Mouse (Mus musculus): ENCODE results near the gene Rab11b. TPM values are rescaled to one million over a fixed set of nuclear protein-coding genes. Genes with fewer than 3 reads are reported as not detected.

Gene Rab11b
- total RNA-seq, 2 experiments from 2014 or later, result 341 to 345 TPM

DNA sequence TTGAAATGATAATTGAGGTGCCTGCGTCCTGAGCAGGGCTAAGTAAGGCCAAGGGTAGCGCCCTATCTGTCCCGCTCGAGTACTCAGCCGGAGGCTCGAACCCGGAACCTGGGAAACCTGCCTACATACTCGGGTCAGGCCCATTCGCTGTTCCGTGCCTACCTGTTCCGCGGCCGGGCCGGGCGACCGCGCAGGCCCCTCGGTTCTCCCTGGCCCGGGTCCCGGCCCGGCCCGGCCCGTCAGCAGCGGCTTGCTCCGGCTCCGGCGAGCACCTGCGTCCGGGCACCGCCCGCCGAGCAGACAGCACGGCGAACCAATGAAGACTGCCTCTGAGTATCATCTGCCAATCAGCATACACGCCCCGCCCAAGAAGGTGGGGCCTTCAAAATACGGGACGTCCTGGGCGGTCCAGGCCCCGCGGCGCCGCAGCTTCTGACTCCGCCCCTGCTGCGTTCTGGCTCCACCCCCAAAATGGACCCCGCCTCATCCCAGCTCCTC is 41.9 kb downstream of the Rab11b start, which contains the start of gene March2:
March2 (minus strand) TSS at position 287 of the 498 bp plus-strand sequence.
- peak; percentile 93 to 98 for DNase-seq (ENCODE audit: low spot score in 2 of 2)

DNA sequence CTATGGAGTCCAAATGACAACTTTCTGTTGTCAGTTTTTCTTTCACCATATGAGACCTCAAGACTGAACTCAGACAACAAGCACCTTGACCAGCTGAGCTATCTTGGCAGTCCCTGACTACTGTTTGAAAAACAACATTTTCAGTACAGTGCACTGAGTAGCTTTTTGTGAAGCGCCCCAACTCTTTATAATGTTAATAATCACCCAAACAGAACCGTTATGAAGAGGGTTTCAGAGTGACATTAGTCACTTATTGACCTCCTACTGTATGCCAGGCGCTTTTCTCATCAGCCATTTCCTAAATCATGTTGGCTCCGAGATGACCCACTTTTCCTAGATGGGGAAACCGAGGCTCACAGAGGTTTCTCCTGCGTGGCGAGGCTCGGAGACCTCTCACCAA is 42.3 kb downstream of the Rab11b start:
- DNase-seq (ENCODE audit: low spot score in 2 of 2), result no peak

DNA sequence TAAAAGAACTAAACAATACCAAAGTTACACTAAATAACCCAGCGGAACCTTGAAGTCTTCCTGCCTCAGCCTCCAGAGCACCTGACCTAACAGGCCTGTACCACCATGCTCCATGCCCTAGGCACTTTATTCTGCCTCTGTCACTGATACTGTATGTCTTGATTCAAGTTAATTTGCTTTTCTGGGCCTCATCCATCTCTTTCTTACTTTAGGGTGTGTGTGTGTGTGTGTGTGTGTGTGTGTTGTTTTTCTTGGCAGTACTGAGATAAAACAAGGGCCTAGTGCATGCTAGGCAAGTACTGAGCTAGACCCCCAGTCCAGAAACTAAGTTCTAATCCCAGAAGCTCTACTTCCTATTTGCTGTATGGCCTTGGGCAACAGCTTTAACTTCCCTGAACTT is 43.1 kb downstream of the Rab11b start:
- no peak for DNase-seq (ENCODE audit: low spot score in 2 of 2)

DNA sequence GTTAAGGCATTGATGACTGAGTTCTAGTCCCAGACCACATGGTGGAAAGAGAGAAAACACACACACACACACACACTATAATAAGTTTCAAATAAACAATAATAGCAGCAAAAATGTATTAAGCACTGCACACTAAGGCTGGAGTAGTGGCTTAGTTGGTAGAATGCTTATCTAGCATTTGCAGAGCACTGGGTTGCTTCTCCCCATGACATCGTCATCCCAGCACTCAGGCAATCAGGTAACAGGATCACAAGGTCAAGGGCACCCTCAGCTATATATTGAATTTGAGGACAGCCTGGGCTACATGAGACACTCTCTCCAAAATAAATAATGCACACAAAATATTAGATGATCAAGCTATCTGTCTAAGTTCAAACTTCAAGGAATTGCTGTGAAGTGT is 45.6 kb downstream of the Rab11b start:
- DNase-seq (ENCODE audit: low spot score in 2 of 2), result no peak

DNA sequence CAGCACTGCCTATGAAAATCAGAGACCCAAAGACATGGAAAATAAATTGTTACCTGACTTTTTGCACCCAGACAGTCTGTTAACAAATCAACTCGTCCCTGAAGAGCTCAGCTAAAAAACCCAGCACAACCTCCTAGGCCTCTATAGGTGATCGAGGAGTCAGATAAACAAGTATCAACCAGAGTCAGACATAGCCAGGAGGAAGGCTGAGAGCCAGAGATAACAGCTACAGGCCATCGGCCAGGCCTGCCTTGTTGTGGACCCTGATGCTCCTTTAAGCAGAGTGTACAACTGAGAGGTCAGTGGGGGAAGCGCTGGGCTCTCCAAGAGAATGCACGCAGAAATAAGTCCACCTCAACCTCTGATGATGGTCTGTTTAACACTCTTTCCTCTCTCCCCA is 47.1 kb downstream of the Rab11b start:
- no peak for DNase-seq (ENCODE audit: low spot score in 2 of 2)

DNA sequence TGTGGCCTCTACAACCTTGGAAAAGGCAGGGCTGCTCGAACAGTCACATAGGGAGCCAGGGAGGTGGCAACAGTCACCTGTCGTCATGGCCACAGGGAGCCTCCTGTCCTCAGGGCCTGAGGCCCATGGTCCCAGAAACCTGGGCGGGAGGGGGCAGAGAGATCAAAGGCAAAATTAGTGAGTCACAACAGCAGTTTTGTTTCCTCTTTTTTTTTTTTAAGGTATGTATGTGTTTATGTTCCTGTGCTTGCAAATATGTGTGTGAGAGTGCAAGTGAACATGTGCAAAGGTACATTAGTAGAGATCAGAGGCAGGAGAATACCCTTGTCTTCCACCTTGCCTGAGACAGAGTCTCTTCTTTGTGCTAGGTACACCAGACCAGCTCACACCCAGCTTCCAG is 50.5 kb downstream of the Rab11b start:
- no peak for DNase-seq (ENCODE audit: low spot score in 2 of 2)

DNA sequence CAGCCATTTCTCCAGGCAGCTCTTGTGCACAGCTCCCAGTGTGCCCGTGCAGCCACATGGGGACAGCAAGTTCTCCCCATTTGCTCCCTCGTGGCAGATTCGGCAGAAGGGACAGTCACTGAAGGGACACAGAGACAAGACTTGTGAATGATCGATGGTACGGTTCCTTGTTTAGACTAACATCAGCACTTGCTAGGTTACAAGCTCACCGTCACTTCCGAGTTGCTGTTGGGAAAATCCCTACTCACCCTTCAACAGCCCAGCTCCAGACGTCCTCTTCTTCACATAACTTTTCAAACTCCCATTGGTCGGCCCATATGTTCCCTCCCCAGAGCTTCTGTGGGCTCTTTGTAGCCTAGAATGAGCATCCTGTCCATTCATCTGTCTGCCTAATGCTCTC is 57.2 kb downstream of the Rab11b start:
- no peak for DNase-seq (ENCODE audit: low spot score in 2 of 2)

DNA sequence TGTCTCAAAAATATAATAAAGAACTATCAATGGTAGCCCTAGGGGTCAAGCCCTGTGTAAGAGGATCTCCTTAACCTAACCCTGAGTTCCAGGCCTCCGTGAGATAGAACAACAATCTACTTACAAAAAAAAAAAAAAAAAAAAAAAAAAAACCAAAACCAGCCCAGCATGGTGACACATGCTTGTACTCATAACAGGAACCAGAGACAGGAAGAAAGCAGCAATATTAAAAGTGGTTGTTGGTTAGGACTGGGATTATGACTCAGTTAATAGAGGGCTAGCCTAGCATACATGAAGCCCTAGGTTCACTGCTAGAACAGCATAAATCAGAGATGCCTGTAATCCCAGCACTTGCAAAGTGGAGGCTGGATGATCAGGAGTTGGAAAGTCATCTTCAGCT is 58.2 kb downstream of the Rab11b start:
- no peak for DNase-seq (ENCODE audit: low spot score in 2 of 2)

DNA sequence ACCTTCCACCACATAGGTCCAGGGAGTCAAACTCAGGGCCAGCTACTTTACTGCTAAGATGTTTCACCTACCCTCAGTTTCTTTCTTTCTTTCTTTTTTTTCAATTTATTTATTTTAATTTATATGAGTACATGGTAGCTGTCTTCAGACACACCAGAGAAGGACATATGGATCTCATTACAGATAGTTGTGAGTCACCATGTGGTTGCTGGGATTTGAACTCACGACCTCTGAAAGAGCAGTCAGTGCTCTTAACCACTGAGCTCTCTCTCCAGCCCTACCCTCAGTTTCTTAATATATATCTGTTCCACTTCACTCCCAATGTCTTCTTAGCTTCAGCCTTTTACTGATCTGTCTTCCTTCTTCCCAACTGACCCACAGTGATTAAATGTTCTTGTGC is 64.9 kb downstream of the Rab11b start:
- DNase-seq (ENCODE audit: low spot score in 2 of 2), result no peak

Other genes with a start within 250 kb of the Rab11b start
- gene Adamts10, start 236.3 kb downstream of the Rab11b start, total RNA-seq (2021), result 10 to 100 TPM; 18.7 to 20.3 TPM
- gene Myo1f, start 204.8 kb downstream of the Rab11b start, total RNA-seq (2021), result 1 to 10 TPM; 1.3 to 2.8 TPM
- 10 to 100 TPM; 43.8 to 47.2 TPM for gene Zfp414, start 131.4 kb downstream of the Rab11b start, total RNA-seq (2021)
- under 1 TPM in 1 of 2 experiments, not detected in 1; 0.30 TPM for gene Pram1, start 122.5 kb downstream of the Rab11b start, total RNA-seq (2021)
- 100 to 1,000 TPM; 136 to 150 TPM for gene Hnrnpm, start 73.7 kb downstream of the Rab11b start, total RNA-seq (2021)
- 10 to 100 TPM; 86.2 to 87.1 TPM for gene March2, start 41.9 kb downstream of the Rab11b start, total RNA-seq (2021)
- 1 to 10 TPM; 2.6 to 3.5 TPM for gene Angptl4, start 21.3 kb upstream of the Rab11b start, total RNA-seq (2021)
- gene Kank3, start 50.0 kb upstream of the Rab11b start, total RNA-seq (2021), result 10 to 100 TPM; 27.6 to 28.8 TPM
- gene Rps28, start 64.0 kb upstream of the Rab11b start, total RNA-seq (2021), result 100 to 1,000 TPM; 756 to 834 TPM
- 100 to 1,000 TPM; 199 to 208 TPM for gene Ndufa7, start 64.0 kb upstream of the Rab11b start, total RNA-seq (2021)
- 10 to 100 TPM; 20.4 to 23.3 TPM for gene Cd320, start 82.6 kb upstream of the Rab11b start, total RNA-seq (2021)
- gene Gm7029, start 113.3 kb upstream of the Rab11b start, total RNA-seq (2021), result not detected
- gene Kifc1, start 130.1 kb upstream of the Rab11b start, total RNA-seq (2021), result 1 to 10 TPM; 1.8 to 2.6 TPM
- gene Platr17, start 144.6 kb upstream of the Rab11b start, total RNA-seq (2021), result under 1 TPM in 1 of 2 experiments, not detected in 1; 0.42 TPM
- 10 to 100 TPM; 29.6 to 32.9 TPM for gene Daxx, start 148.9 kb upstream of the Rab11b start, total RNA-seq (2021)
- 10 to 100 TPM; 38.3 to 38.5 TPM for gene Tapbp, start 155.4 kb upstream of the Rab11b start, total RNA-seq (2021)
- 10 to 100 TPM; 34.3 to 34.4 TPM for gene Zbtb22, start 155.4 kb upstream of the Rab11b start, total RNA-seq (2021)
- gene Rgl2, start 169.0 kb upstream of the Rab11b start, total RNA-seq (2021), result 10 to 100 TPM; 61.9 to 63.0 TPM
- gene Pfdn6, start 179.8 kb upstream of the Rab11b start, total RNA-seq (2021), result 10 to 100 TPM; 94.9 to 95.8 TPM
- 10 to 100 TPM; 13.2 to 15.5 TPM for gene Wdr46, start 180.1 kb upstream of the Rab11b start, total RNA-seq (2021)
- gene B3galt4, start 191.0 kb upstream of the Rab11b start, total RNA-seq (2021), result 1 to 10 TPM; 5.1 to 5.2 TPM
- 10 to 100 TPM; 76.1 to 79.8 TPM for gene Vps52, start 195.3 kb upstream of the Rab11b start, total RNA-seq (2021)
- 100 to 1,000 TPM; 319 to 336 TPM for gene Rps18, start 195.5 kb upstream of the Rab11b start, total RNA-seq (2021)
- 10 to 100 TPM; 25.5 to 26.9 TPM for gene H2-K1, start 239.8 kb upstream of the Rab11b start, total RNA-seq (2021)